Mouse (Mus musculus): Measurements from ENCODE around the gene Ffar4. TPM values are rescaled to one million over a fixed set of nuclear protein-coding genes. Genes with fewer than 3 reads are reported as not detected.

Ffar4 gene
- total RNA-seq, 2 experiments from 2014 or later, result 0.80 TPM; not detected in 1

Other genes starting within 250 kb of the Ffar4 start
- gene Myof, start 53.5 kb upstream of the Ffar4 start, total RNA-seq (2021), result 10 to 100 TPM in 1 of 2 experiments, 1 to 10 TPM in 1; 5.6 to 13.0 TPM
- under 1 TPM; 0.23 to 0.37 TPM for gene Cep55, start 42.1 kb upstream of the Ffar4 start, total RNA-seq (2021)
- gene Rbp4, start 28.2 kb downstream of the Ffar4 start, total RNA-seq (2021), result 1 to 10 TPM; 3.0 to 7.3 TPM
- not detected for gene Pde6c, start 35.7 kb downstream of the Ffar4 start, total RNA-seq (2021)
- 10 to 100 TPM; 12.3 to 13.8 TPM for gene Fra10ac1, start 127.1 kb downstream of the Ffar4 start, total RNA-seq (2021)
- gene Lgi1, start 167.5 kb downstream of the Ffar4 start, total RNA-seq (2021), result 1 to 10 TPM; 3.3 to 5.3 TPM

Data from heart, adult 18-20 months (tissue).